Mouse (Mus musculus) heart, embryonic 10.5 days (tissue): ENCODE results near the gene Gm10322. TPM values are rescaled to one million over a fixed set of nuclear protein-coding genes. Genes with fewer than 3 reads are reported as not detected.

Experiments
- DNase-seq: peaks from one replicate; pipeline ENCODE4 v3.0.0-alpha.2; 2017; ENCODE audit warnings: low spot score
- H3K27ac ChIP-seq: fragments of 300-500 bp; sonication (generic); 2 replicates; pipeline ENCODE4 v1.5.1; 2016; ENCODE audit warnings: mild to moderate bottlenecking
- H3K27me3 ChIP-seq: fragments of 300-500 bp; sonication (generic); 2 replicates; pipeline ENCODE4 v1.6.1; 2016; ENCODE audit warnings: mild to moderate bottlenecking; ENCODE audit not compliant: poor library complexity, insufficient read depth, severe bottlenecking
- H3K36me3 ChIP-seq: fragments of 300-500 bp; sonication (generic); 2 replicates; pipeline ENCODE4 v1.6.1; 2016; ENCODE audit warnings: mild to moderate bottlenecking, moderate library complexity
- H3K4me1 ChIP-seq: fragments of 300-500 bp; sonication (generic); 2 replicates; pipeline ENCODE4 v1.6.1; 2016; ENCODE audit warnings: mild to moderate bottlenecking
- H3K4me3 ChIP-seq: fragments of 300-500 bp; sonication (generic); 2 replicates; pipeline ENCODE4 v1.5.1; 2016; ENCODE audit warnings: mild to moderate bottlenecking, moderate library complexity
- H3K9me3 ChIP-seq: fragments of 300-500 bp; sonication (generic); 2 replicates; pipeline ENCODE4 v1.6.1; 2016; ENCODE audit warnings: mild to moderate bottlenecking, moderate library complexity
- WGBS: fragments of 180-500 bp; shearing (Covaris S2); methylation state at CpG from one replicate; pipeline ENCODE4 v1.1.7; 2016; 5-methylcytosine and 5-hydroxymethylcytosine counted together
- polyA plus RNA-seq: library from polyadenylated mRNA; unstranded; fragments of >200 nt; fragmentation: Nextera tagmentation; extraction: Ambion mirVana; gene quantifications from 2 replicates; pipeline ENCODE4 v1.2.1, GENCODE M21; 2016

The Gm10322 gene
- not detected in 2 replicates for polyA plus RNA-seq

DNA sequence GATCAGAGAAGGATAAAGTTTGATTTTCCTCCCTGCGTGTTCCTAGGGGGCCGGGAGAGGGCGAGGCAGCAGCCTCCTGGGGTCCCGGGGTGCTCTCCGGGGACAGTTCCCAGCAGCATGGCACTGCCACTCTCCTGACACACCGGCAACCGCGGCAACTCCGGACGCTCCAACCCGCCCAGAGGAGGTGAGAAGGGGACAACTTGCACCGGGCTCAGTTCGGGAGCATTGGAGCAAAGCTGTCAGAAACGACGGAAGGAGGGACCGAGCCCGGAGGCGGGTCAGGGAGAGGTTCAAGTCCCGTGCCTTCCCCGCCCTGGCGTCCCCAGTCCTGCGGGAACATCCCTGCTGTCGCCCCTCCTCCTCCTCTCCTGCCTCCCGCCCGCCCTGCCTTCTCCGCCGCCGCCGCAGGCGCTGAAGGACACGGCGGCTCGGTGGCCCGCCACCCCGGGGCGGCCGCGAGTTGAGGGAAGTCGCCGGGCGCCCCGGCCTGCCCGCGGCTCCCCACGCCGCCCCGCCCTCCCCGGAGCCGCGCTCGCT lies at the start of gene Gm10322:
Gene Gm10322 (plus strand): TSS at position 83 of the 540 bp plus-strand sequence.
- no peaks in the 10 kb centered on the region for H3K36me3 ChIP-seq
- peak within 1 kb of the TSS; percentile 99 for H3K27ac ChIP-seq
- peak; percentile 81 for DNase-seq
- H3K27me3 ChIP-seq: no peaks in the 10 kb centered on the region
- H3K9me3 ChIP-seq: no peaks in the 10 kb centered on the region
- under 1% methylated on average over 49 of the region's 51 CpGs for WGBS
- peak within 1 kb of the TSS; percentile 78 for H3K4me3 ChIP-seq
- peaks cover 19% of the 10 kb centered on the region for H3K4me1 ChIP-seq

DNA sequence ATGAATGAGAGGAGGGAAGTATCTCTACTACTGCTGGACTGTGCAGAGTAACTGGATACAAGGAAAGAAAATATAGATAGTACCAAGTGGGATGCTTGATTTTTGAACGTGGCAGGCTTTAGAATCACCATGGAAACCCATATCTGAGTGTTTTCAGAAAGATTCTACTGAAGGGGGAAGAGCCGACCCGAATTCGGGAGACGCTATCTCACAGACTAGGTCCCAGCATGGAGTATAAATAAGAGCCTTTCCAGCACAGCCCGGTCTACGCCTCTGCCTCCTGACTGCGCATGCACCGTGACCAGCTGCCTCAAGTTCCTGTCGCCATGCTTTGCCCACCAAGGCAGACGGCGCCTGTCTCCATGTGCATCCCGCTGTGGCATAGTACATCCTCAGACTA lies 48.9 kb upstream of the Gm10322 start:
- Histone ChIP-seq H3K9me3 (no peaks in the 10 kb centered on the region), H3K4me1 (peaks cover 14% of the 10 kb centered on the region), H3K27me3 (no peaks in the 10 kb centered on the region), H3K4me3 (no peak overlapping the region), H3K27ac (no peak overlapping the region), H3K36me3 (no peaks in the 10 kb centered on the region)
- DNase-seq: peak; percentile 61
- WGBS: 86% methylated on average over 13 of the region's 13 CpGs

DNA sequence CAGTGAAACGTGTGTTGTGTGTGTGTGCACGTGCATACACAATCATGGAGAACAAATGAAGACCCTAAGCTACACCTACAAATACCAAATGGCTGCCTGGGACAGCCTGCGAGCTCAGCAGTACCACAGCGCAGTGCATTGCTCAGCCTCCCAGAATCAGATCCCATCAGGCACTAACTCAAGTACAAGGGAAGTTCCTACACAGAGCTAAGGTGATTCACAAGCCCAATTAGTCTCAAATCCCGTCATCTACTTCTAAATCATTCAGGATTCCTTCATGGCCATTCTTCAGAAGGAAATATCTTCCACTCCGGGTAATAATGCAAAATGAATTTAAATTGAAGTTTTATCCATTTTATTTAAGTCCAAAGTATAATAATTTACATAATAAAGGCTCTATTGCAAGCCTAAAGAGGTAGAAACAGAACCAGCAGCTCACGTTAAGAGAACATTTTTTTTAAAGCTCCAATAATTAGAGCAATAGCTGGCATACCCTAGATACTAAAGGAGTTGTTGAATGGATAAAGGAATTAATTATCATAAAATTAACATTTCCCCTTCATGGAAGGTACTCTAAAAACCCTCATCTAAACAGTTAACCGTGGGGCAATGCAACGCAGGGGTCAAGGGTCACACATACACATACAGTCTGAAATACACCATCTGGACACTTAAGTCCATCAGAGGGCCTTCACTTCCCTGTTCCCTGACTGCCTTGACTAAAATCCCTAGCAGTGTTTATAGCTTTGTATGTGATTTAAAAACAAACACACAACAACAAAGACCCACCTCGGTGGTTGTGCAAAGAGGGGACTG lies 47.0 kb upstream of the Gm10322 start:
- no peaks in the 10 kb centered on the region for H3K27me3 ChIP-seq
- H3K36me3 ChIP-seq: peaks cover 7% of the 10 kb centered on the region; the same call in 1 of the 2 replicates
- peaks cover 9% of the 10 kb centered on the region for H3K9me3 ChIP-seq
- H3K4me3 ChIP-seq: no peak overlapping the region
- WGBS: 79% methylated on average over 10 of the region's 10 CpGs
- H3K4me1 ChIP-seq: peaks cover 16% of the 10 kb centered on the region
- no peak overlapping the region for H3K27ac ChIP-seq
- no peak for DNase-seq

GRCm38 (mm10) chr10:59569481-59569869 lies 46.4 kb upstream of the Gm10322 start:
- peaks cover 16% of the 10 kb centered on the region for H3K4me1 ChIP-seq
- no peak overlapping the region for H3K27ac ChIP-seq
- peaks cover 12% of the 10 kb centered on the region for H3K9me3 ChIP-seq
- no peak overlapping the region for H3K4me3 ChIP-seq
- no peaks in the 10 kb centered on the region for H3K27me3 ChIP-seq
- DNase-seq: no peak
- WGBS: 79% methylated on average over 1 of the region's 1 CpGs
- peaks cover 12% of the 10 kb centered on the region for H3K36me3 ChIP-seq

- DNase-seq: no peak
- 82% methylated on average over 6 of the region's 6 CpGs for WGBS
- Histone ChIP-seq H3K9me3 (peaks cover 12% of the 10 kb centered on the region), H3K27ac (no peak overlapping the region; the same call in 1 of the 2 replicates), H3K4me3 (no peak overlapping the region), H3K4me1 (peaks cover 16% of the 10 kb centered on the region), H3K27me3 (no peaks in the 10 kb centered on the region), H3K36me3 (peaks cover 12% of the 10 kb centered on the region)
Measured at GRCm38 (mm10) chr10:59570360-59570759, 45.5 kb upstream of the Gm10322 start.

DNA sequence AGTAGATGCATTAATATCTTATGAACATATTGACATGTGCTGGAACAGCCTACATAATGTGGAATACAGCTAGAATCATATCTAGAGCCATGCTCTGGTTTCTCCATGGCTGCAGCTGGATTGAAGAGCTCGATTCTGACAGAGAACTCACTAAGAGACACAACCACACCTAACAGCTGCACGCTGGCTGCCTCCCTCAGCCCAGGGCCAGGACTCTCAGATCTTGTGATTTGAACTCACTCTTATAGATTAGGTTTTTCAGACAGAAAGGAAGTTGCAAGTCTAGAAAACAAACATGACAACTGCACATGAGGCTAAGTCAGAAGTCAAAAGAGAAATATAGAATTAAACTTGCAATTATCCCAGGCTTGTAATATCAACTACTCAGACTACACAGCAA lies 45.1 kb upstream of the Gm10322 start:
- WGBS: 53% methylated on average over 2 of the region's 2 CpGs
- Histone ChIP-seq H3K9me3 (peaks cover 12% of the 10 kb centered on the region), H3K27me3 (no peaks in the 10 kb centered on the region), H3K4me3 (no peak overlapping the region), H3K4me1 (peaks cover 16% of the 10 kb centered on the region), H3K27ac (no peak overlapping the region; the same call in 1 of the 2 replicates), H3K36me3 (peaks cover 12% of the 10 kb centered on the region)
- DNase-seq: no peak

GRCm38 (mm10) chr10:59571273-59571672 lies 44.6 kb upstream of the Gm10322 start:
- no peak for DNase-seq
- Histone ChIP-seq H3K27me3 (no peaks in the 10 kb centered on the region), H3K27ac (no peak overlapping the region; the same call in 1 of the 2 replicates), H3K9me3 (peaks cover 12% of the 10 kb centered on the region), H3K4me3 (no peak overlapping the region), H3K4me1 (peaks cover 21% of the 10 kb centered on the region), H3K36me3 (peaks cover 12% of the 10 kb centered on the region)
- WGBS: 56% methylated on average over 4 of the region's 4 CpGs

DNA sequence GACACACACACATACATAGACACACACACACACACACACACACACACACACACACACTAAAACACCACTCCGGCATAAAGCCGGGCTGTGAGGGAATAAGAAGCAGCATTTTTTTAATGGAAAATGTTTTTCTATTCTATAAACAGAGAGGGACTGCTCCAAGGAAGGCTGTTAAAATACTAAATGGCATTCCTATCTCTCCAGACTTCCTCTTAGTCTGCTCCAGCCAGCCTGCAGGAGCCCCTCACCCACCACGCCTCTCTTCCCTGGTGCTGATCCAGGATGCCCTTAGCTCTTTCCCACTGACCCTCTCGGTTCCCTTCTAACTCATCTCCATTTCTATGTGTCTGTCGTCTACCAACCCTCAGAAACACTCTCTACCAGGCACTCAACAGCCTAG lies 43.9 kb upstream of the Gm10322 start:
- Histone ChIP-seq H3K27ac (no peak overlapping the region; the same call in 1 of the 2 replicates), H3K4me1 (peaks cover 28% of the 10 kb centered on the region), H3K9me3 (peaks cover 12% of the 10 kb centered on the region), H3K36me3 (peaks cover 12% of the 10 kb centered on the region), H3K4me3 (no peak overlapping the region), H3K27me3 (no peaks in the 10 kb centered on the region)
- WGBS: 69% methylated on average over 5 of the region's 5 CpGs
- no peak for DNase-seq

DNA sequence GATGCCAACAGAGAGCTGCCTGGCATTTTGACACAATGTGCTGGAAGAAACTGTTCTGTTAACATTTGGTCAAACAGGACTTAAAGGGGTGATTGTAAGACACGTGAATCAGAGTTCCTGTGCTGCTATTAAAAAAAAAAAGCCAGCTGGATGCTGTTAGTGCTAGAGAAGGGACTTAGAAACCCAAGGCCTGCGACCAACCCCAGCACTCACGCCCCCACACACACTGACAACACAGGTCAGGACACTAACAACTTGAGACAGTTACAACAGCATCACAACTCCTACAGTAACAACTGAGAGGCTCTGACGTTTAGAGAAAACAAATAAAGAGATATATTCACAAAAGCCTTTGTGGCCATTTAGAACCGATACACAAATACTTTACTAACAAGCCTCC lies 39.6 kb upstream of the Gm10322 start:
- Histone ChIP-seq H3K27me3 (no peaks in the 10 kb centered on the region), H3K27ac (0 out of 2 replicates have a peak overlapping the region, but pooled peaks have one; percentile 52), H3K4me1 (peaks cover 28% of the 10 kb centered on the region), H3K4me3 (no peak overlapping the region), H3K36me3 (peaks cover 12% of the 10 kb centered on the region), H3K9me3 (peaks cover 12% of the 10 kb centered on the region)
- WGBS: 55% methylated on average over 5 of the region's 5 CpGs
- no peak for DNase-seq

- no peak overlapping the region for H3K4me3 ChIP-seq
- no peaks in the 10 kb centered on the region for H3K27me3 ChIP-seq
- peaks cover 8% of the 10 kb centered on the region for H3K36me3 ChIP-seq
- peaks cover 11% of the 10 kb centered on the region for H3K9me3 ChIP-seq
- peaks cover 25% of the 10 kb centered on the region for H3K4me1 ChIP-seq
- H3K27ac ChIP-seq: peak overlapping the region; percentile 77
- WGBS: 56% methylated on average over 12 of the region's 12 CpGs
- DNase-seq: no peak
Measured at GRCm38 (mm10) chr10:59577871-59578801, 37.7 kb upstream of the Gm10322 start.

DNA sequence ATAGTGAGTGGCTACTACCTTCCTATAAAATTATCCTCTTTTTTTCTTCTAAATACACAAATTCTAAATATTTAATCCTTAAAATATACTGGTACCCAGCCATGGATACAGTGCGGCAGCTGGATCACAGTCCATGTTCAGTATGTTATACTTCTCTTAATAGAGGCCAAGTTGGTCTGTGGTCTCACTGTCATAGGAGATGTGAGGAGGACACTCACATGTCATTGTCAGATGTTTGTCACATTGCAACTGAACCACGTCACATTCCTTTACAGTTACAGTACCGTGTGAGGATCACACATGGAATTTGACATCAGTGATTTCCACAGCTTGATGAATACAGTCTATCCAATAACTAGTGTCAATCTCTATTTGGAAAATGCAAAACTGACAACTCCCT lies 36.2 kb upstream of the Gm10322 start:
- no peak overlapping the region for H3K27ac ChIP-seq

GRCm38 (mm10) chr10:59580593-59581149 lies 35.2 kb upstream of the Gm10322 start:
- Histone ChIP-seq H3K4me3 (no peak overlapping the region), H3K27me3 (no peaks in the 10 kb centered on the region), H3K36me3 (peaks cover 10% of the 10 kb centered on the region), H3K4me1 (peaks cover 25% of the 10 kb centered on the region), H3K27ac (no peak overlapping the region), H3K9me3 (no peaks in the 10 kb centered on the region)
- WGBS: 90% methylated on average over 3 of the region's 3 CpGs
- DNase-seq: no peak

More for the DNA sequence above, 36.2 kb upstream of the Gm10322 start:
- Histone ChIP-seq H3K36me3 (peaks cover 5% of the 10 kb centered on the region), H3K4me3 (no peak overlapping the region), H3K4me1 (peaks cover 25% of the 10 kb centered on the region), H3K27me3 (no peaks in the 10 kb centered on the region), H3K9me3 (no peaks in the 10 kb centered on the region)
- WGBS: 92% methylated on average over 3 of the region's 3 CpGs
- no peak for DNase-seq
